Mouse (Mus musculus) liver, adult (tissue): ENCODE results near the gene Socs3.

ENCODE experiments used
- GATA4 ChIP-seq: IDR thresholded peaks from 2 replicates; pipeline ENCODE4 v1.6.1; 2014; ENCODE audit warnings: mild to moderate bottlenecking, low read length; ENCODE audit not compliant: insufficient replicate concordance

The Socs3 gene

GRCm38 (mm10) chr11:117936202-117936601 lies 33.6 kb downstream of the Socs3 start:
- TF ChIP-seq GATA4: peak; percentile 34; the same call in 1 of the 2 replicates

- peak; percentile 45; the same call in 1 of the 2 replicates for TF ChIP-seq GATA4
Observed at GRCm38 (mm10) chr11:117935616-117936015, 34.2 kb downstream of the Socs3 start.

- no peak for TF ChIP-seq GATA4
Observed at GRCm38 (mm10) chr11:117934576-117935368, 35.1 kb downstream of the Socs3 start.

DNA sequence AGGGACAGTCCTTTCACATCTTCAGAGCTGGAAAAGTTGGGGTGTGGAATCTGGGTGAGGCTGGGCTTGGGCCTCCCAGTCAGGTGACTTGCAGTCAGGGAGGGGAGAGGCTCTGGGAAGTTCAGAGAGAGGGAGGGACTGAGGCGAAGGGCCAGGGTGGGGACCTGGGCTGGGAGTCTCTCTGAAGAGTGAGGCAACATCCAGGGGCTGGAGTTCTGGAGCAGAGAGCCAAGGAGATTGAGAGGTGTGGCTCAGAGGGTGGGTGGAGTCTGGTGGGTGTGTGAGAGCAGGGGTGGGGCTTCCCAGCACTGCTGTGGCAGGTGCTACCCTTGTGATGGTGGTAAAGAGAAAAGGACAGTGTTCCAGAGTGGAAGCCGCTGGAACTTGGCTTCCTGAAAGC lies 35.7 kb downstream of the Socs3 start:
- TF ChIP-seq GATA4: no peak

DNA sequence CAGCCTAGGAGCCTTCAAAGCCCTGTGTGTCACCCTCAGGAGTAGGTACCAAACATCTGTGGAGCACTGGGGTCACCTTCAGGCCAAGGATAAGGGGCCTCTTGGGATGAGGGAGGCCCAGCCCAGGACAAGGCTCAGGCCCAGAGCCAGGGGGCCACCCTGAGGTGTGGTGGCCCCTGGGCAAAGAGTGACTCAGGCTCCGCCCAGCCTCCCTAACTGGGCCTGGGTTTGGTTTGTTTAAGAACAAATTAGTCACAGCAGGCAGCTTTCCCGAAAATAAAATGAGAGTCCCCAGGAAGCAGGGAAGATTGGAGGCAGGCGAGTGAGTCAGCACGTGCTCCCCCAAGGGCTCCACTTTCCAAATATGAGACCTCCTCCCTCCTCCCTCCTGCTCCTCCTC lies 37.7 kb downstream of the Socs3 start:
- TF ChIP-seq GATA4: no peak

DNA sequence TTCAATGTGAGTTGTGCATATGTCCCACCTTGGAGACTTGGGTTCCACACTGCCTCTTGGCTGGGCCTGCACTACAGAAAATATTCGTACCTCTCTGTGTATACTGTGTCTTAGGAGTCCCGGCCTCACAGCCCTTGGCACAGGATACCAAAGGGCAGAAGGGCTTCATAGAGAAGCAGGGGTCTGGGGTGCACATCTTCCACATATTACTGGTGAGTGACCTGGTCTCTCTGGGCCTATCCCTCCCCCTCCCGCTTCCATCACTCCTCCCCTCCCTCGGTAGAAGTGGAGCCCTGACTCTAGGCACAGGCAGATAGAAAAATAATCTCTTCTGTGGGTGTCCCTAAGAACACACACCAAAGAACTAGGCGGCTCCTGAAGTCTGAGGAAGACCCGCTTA lies 38.3 kb downstream of the Socs3 start:
- no peak for TF ChIP-seq GATA4

GRCm38 (mm10) chr11:117930781-117931338 lies 39.0 kb downstream of the Socs3 start:
- no peak for TF ChIP-seq GATA4

DNA sequence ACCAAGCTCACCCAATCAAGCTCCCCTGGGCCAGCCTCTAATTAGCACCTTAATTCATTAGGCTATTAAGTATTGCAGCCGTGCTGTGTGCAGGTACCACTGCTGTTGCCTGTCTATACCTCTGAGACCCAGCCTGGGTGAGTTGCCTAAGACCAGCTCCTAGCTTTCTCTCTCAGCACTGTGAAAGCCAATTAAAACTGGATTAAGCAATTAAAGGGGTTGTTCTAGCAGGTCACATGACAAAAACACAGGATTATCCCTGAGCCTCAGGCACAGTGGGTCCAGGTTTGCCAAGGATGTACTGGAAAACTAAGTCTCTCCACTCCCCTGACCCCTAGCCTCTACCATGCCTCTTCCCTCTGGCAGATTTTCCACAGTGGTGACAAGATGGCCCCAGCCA lies 44.3 kb downstream of the Socs3 start:
- no peak for TF ChIP-seq GATA4

DNA sequence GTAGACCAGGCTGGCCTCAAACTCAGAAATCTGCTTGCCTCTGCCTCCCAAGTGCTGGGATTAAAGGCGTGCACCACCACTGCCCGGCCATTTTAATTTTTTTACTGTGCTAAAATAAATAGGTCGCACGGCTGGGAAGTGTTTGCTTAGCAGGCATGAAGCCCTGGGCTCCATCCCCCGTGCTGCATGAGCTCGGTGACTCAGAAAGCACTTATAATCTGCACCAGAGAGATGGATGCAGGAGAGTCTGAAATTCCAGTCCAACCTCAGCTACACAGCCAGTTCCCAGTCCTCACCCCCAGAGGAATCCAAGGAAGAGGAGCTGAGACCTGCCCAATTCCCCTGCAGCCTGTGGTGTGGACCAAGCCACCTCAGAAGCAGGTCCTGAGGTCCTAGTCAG lies 45.4 kb downstream of the Socs3 start:
- TF ChIP-seq GATA4: no peak

DNA sequence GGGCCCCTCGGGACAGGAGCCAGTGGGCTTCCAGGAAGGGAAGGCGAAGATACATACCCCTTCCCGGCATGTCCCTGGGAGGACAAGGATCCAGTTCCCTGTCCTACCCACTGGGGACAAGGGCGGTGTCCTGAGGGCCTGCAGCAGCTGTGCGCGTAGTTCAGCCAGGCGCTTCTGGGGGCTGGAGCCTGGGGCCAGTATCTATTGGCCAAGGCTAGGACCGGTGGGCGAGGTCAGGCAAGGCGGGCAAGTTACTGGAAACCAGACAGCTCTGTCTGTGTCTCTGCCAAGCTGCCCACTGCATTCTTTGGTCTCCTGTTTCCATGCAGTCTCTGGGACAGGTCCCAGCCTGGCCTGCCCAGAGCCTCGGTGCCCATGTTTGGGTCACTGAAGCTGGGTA lies 46.6 kb downstream of the Socs3 start:
- no peak for TF ChIP-seq GATA4

DNA sequence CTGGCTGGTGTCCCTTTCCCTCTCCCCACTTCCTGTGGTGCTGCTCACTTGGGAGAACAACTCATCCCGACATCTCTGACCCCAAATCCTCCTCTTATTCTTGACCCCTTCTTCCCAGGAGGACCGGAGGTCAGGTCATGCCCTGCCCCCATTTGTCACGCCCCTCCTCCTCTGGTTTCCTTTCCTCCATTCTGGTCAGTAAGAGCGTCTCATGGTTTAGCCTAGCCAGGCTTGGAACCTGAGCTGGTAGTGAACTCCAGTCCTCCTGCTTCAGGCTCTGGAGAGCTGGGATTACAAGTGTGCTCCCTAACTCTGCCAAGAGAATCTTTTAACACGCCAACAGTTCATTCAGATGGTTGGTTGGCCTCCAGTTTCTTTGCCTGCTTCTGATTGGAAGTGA lies 50.6 kb downstream of the Socs3 start:
- TF ChIP-seq GATA4: no peak

DNA sequence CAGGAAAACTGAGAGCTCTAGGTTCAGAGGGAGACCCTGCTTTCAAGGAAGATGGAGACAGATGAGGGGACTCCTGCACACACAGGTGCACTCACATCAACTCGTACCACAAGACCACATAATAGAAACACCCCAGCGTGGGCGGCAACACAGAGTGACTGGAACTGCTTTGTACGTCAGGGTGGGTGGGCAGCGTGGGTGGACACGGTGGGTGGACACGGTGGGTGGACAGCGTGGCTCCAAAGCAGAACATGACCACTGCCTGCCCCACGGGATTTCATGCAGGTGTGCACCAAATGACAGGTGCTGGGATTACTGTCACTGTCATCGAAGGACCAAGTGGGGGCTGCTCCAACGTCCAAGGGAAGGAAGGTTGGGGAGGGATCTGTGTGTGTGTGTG lies 51.3 kb downstream of the Socs3 start:
- TF ChIP-seq GATA4: no peak
